Mouse (Mus musculus) liver, embryonic 14.5 days (tissue): ENCODE data around the gene Satb1.

Experiments used
- CTCF ChIP-seq: IDR thresholded peaks from 2 replicates; pipeline ENCODE4 v1.5.1; 2016; ENCODE audit warnings: antibody characterized with exemption, low read depth, control low read depth
- EP300 ChIP-seq: IDR thresholded peaks from 2 replicates; pipeline ENCODE4 v1.6.1; 2016; ENCODE audit warnings: antibody characterized with exemption, low read depth

- TF ChIP-seq EP300 (no peak), CTCF (no peak)
These were observed 43.3 kb downstream of the Satb1 start for GRCm38 (mm10) chr17:51789777-51790176.
